Mouse (Mus musculus) left cerebral cortex, adult 2 months (tissue): Measurements from ENCODE around the gene Cnih3. TPM values are rescaled to one million over a fixed set of nuclear protein-coding genes. Genes with fewer than 3 reads are reported as not detected.

ENCODE experiments used
- DNase-seq, 2 experiments: peaks; one replicate each; pipeline ENCODE4 v3.0.0; 2021 to 2022; ENCODE audit warnings: low spot score in 2 of 2, mixed read lengths in 1 of 2; ENCODE audit errors: extremely low spot score in 1 of 2
- H3K27ac ChIP-seq: fragments of 200-600 bp; 2 replicates; pipeline ENCODE4 v1.8.1; 2022
- H3K4me3 ChIP-seq: fragments of 200-600 bp; 2 replicates; pipeline ENCODE4 v1.8.1; 2022
- CTCF ChIP-seq: fragments of 200-600 bp; IDR thresholded peaks from 2 replicates; pipeline ENCODE4 v1.8.1; 2022; ENCODE audit warnings: antibody characterized with exemption, mild to moderate bottlenecking, moderate library complexity
- intact Hi-C: fragments of 180-260 bp; cut with DNase I; formaldehyde crosslinking; loops from one replicate; pipeline ENCODE4 v1.15.1; 2025
- total RNA-seq, 2 experiments: library from RNA; stranded (reverse); gene quantifications; 2 replicates each; pipeline ENCODE4 v1.2.3; 2021

Cnih3 gene
- total RNA-seq, 2 experiments from 2014 or later: 76.9 to 78.0 TPM

DNA sequence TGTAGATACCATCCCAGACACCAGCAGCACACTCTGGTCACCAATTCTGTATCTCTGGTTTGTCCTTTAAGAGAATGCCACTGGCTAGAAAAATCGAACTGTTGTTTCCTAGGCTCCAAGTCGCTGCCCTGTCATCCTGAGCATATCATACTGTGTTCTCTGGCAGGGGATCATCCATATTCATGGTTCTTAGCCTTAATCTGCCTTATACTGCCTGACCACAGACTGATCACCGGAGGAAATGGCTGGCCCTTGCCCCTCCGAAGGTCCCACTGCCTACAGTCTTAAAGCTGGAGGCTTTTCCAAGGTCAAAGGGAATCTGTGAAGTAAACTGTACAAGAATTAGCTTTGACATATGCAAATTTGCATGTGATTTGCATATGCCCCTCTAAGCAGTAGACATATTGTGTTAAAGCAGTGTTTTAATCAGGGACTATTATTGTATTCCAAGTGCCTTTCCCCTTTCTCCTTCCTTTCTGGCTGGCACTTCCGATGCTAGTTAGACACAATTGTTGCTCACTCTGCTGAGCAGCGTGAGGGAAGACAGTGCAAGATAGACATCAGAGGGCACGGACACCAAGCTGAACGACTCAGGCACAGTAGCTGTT is 58.3 kb downstream of the Cnih3 start:
- no peak for TF ChIP-seq CTCF
- H3K4me3 ChIP-seq: no peak overlapping the region
- H3K27ac ChIP-seq: no peak overlapping the region
- intact Hi-C loops: no loop called here
- DNase-seq: no peak

DNA sequence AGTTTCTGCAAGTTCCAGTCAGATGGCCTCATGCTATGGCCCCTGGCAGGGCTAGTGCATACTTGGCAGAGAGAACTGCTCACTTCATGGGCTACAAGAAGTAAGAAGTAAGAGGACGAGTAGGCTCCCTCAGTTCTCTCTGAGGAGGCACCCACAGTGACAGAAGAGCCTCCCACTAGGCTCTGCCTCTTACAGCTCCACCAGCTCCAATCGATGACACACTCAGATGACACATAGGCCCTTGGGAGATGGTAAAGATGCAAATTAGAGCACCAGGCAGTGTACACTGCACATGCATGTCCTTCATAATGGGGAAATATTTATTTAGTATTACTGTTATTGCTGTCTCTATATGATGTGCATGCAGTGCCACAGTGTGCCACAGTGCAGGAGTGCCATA is 62.6 kb downstream of the Cnih3 start:
- intact Hi-C loops: no loop called here
- Histone ChIP-seq H3K27ac (no peak overlapping the region), H3K4me3 (no peak overlapping the region)
- TF ChIP-seq CTCF: no peak
- DNase-seq: no peak

DNA sequence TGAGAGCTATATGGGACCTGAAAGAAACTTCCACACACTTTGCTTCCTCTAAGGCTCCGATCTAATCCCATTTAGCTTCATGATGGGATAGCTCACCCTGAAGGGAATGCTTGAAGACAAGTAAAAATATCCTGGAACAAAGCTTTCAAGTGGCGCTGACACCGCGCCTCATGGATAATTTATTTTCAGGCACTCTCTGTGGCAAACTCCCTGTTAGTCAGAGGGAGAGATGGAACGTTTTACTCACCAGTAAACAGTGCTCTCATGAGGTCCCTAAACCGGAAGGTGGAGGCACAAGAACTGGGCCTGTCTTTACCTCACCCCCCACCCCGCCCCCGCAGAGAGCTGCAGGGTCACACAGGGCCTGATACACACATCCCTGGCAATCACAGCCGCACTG is 64.4 kb downstream of the Cnih3 start:
- no peak for TF ChIP-seq CTCF
- DNase-seq: no peak
- intact Hi-C loops: no loop called here
- no peak overlapping the region for H3K27ac ChIP-seq
- no peak overlapping the region for H3K4me3 ChIP-seq

DNA sequence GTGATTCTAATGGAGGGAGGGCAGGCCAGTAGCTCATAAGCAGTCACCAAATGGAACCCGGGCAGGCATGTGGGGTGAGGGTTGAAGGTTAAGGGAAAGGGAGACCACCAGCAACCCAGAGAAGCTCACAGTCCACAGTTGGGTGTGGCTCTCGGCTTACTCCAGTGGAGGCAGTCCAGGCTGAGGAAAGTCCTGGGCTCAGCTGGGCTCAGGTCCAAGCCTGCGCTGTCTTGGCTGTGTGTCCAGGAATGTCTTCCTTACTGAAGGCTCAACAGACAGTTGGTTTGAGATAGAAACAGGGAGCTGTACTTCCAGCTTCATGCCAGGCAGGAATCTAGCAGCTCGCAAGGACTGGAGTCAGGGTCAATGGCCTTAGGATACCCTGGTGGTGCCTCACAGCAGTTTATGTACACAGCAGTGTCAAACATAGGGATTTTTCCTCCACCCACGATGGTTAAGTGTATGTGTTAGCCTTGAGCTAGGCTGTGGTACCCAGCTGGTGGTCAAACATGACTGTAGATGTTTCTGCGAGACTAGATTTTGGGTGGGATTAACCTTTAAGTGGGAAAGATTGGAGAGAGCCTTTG is 65.6 kb downstream of the Cnih3 start:
- intact Hi-C loops: no loop called here
- no peak for TF ChIP-seq CTCF
- no peak overlapping the region for H3K4me3 ChIP-seq
- DNase-seq: no peak
- H3K27ac ChIP-seq: no peak overlapping the region

DNA sequence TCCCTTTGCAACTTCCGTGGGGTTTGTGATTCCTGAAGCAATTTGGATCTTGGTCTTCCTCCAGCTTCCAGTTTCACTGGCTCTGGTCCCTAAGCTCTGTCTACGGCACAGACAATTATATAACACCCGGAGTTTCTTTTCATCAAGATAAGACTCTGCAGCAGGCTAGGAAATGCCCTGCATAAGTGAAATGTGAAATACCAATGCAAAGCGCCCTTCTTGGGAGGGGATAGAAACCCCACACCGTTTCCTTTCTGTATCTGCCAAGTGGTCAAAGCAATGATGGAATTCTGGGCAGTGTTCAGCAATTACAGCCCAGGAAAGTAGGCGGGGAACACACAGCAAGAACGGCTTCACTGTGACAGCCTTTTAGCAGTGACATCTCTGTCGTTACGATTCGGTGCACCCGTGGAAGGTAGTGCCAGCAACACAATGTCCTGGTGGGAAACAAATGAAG is 67.7 kb downstream of the Cnih3 start:
- no peak for DNase-seq
- TF ChIP-seq CTCF: no peak
- intact Hi-C loops: no loop called here
- Histone ChIP-seq H3K27ac (peak overlapping the region; percentile 24; the same call in 1 of the 2 replicates), H3K4me3 (no peak overlapping the region)

DNA sequence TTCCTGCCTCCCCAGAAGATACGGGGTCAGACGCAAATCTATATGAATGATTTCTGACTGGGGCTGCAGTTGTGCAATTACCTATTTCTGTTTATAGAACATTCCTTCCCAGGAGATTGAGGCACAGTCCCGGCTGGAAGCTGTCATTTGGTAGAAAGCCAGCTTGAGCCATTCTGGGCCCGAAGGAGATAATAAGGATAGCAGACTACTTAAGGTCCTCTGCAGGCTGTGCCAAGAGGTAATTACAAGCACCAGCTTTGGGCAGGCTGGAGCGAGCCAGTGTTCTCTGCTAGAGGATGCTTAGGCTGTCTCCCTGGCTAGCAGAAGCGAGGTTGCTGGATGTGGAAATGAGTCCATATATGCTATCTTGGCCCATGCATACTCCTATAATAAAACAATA is 70.4 kb downstream of the Cnih3 start:
- TF ChIP-seq CTCF: no peak
- intact Hi-C loops: no loop called here

DNA sequence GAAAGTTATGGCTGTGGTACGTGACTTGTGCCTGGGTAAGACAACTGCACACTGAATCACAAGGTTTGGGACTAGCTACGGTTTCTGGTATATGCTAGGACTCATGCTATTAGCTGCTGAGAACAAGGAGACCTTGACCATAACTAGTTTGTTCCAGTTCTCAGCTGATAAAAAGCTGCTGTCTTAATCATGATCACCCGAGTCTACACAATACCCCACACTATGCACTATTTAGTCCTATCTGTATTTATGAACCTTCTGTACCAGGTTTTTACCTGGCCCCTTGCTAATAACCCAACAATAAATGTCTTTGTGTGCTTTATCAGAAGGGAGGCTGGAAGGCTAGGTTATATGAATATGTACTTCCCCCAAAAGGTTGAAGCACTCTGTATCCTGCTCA is 72.5 kb downstream of the Cnih3 start:
- Histone ChIP-seq H3K4me3 (no peak overlapping the region), H3K27ac (no peak overlapping the region)
- no peak for DNase-seq
- intact Hi-C loops: no loop called here
- TF ChIP-seq CTCF: no peak

More for the DNA sequence above, 70.4 kb downstream of the Cnih3 start:
- DNase-seq: no peak
- H3K27ac ChIP-seq: no peak overlapping the region
- no peak overlapping the region for H3K4me3 ChIP-seq

DNA sequence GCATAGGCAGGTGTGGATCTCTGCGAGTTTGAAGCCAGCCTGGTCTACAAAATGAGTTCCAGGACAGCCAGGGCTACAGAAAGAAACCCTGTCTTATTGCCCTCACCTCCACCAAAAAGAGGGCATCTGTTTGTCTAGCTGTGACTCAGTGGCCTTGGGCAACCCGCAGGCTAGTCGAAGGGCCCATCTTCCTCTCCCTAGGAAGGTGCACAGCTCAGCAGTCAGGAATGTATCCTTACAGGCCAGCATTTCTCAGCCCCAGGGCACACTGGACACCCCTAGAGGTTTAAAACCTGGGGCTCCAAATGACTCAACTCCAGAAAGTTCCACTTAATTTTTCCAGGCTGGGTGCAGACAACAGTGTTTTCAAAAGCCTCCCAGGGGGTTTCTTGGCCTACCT is 73.0 kb downstream of the Cnih3 start:
- intact Hi-C loops: no loop called here
- no peak overlapping the region for H3K4me3 ChIP-seq
- H3K27ac ChIP-seq: no peak overlapping the region
- no peak for TF ChIP-seq CTCF
- no peak for DNase-seq

DNA sequence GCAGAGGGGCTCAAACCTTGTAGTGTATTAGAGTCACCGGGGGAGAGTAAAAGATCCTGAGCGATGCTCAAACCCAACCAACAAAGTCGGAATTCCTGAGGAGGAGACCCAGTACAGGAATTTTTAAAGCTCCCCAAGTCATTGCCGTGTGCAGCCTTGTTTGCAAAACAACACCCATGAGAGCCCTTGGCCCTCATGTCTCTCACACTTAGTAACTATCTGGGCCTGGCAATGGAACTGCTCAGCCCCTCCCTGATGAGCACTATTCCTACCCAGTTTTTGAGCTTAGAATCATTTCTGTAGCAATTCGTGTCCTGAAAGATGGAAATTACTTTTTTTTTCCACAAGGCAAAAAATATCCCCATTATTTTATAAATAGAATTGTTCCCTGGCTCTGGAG is 74.0 kb downstream of the Cnih3 start:
- TF ChIP-seq CTCF: no peak
- no peak overlapping the region for H3K4me3 ChIP-seq
- no peak overlapping the region for H3K27ac ChIP-seq
- no peak for DNase-seq
- intact Hi-C loops: no loop called here

DNA sequence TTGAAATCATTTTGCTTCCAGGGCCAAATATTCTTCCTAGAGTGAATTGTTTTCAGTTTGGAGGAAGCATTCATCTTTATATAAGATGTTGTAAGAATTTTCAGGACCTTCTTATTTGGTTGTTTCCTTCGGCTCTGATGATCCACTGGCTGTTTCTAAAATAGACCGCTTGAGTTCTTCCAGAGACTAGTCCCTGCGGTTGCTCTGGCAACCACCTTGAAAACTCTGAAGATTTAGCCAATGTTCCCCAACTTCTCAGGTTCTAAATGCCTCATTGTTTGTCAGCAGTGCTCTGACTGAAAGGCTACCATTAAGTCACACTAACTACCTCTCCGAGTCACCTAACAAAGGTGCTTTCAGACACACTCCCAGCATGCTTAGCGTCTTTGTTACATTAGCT is 80.8 kb downstream of the Cnih3 start:
- intact Hi-C loops: no loop called here
- DNase-seq: peak in 1 of 2 experiments; percentile 33
- H3K27ac ChIP-seq: peak overlapping the region; percentile 65
- H3K4me3 ChIP-seq: no peak overlapping the region
- no peak for TF ChIP-seq CTCF

DNA sequence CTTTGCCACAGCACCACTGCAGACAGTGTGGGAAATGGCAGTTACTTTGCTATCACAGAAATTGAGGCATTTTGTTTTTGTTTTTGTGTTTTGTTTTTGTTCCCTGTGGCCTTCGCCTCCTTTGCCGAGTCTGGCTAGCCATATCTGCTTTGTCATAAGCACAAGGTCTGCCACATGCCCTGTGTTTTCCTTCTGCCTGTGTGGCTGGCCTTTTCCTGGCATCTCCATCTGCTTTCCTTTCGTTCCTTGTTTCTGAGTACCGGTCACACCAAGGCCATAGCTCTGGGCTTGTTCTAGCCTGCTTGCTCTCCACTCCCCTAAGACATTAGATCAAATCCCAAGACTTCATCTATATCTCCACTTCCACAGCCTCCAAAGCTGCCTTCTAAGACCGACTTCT is 83.0 kb downstream of the Cnih3 start:
- intact Hi-C loops: no loop called here
- no peak overlapping the region for H3K27ac ChIP-seq
- no peak overlapping the region for H3K4me3 ChIP-seq
- no peak for TF ChIP-seq CTCF
- no peak for DNase-seq

DNA sequence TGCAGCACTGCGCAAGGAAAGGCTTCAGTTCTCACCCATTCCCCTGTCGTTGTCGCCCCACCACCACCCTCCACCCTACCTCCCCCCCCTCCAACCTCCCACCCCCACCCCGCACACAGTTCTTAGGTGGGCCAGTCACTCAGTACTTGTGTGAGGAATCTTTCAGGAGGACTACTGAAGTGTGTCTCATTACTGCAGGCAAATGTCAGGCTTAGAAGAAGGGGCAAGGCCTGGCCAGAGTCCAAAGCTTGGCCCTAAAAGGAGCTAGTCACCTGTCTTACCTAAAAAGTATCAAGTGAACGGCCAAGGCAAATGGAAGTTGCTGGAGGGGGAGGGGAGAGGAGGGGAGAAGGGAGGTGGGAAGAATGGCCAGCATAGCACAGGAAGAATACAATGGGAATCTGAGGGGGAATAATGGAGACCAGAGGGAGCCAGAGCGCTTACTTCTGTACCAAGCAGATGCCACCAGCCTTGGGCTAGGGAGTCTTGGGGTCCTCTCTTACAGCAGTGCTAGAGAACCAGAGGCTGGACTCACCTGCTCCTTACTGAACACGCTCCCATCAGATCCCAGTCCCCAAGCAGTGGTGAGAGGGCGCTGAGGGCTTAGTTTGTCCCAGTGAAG is 88.7 kb downstream of the Cnih3 start:
- no peak overlapping the region for H3K27ac ChIP-seq
- no peak for TF ChIP-seq CTCF
- H3K4me3 ChIP-seq: no peak overlapping the region
- intact Hi-C loops: no loop called here
- DNase-seq: no peak
